Mouse (Mus musculus): ENCODE measurements around the gene Vgll4.

DNA sequence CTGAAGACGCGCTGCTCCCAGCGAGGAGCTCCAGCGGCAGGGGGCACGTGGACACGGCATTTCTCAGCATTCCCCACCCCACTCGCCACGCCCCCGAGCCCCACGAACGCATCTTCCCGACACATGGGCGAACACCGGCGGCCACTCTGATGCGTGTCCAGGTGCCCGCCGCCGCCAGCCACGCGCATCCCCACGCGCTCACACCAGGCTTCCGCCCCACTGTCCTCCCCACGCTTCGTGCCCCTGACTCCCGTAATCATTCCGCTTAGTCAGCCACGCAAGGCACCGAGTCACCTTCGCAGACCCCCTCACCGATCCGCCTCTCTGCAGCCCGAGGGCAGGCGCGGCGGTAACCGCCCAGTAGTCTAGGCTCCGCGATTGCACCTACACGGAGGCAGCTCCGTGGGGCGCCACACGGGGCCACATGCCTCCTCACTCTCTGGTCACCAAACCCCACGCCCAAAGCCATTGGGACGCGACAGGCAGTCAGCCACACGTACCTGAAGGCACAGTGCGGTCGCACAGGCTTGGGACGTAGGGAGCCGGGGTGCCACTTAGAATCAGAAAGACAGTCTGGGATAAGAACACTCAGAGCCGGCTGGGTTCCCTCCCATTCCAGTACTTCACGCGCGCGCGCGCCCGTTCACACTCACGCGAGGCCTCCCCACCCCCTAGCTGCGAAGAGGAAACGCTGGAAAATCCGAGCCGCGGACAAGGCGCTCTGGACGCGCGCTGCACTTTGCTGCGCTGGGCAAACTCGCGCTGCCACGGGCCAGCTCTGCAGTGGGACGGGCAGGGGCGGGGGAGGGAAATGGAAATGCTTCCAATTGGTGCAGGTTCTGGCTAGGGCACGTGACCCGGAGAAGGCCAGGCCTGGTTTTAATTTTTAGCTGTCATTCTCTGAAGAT is at the start of gene Vgll4:
- TF ChIP-seq MAFK (IDR thresholded peaks at IDR 0.05; ENCODE audit: insufficient read depth, low read depth, low read length) = no peak
- no peak for TF ChIP-seq HCFC1 (IDR thresholded peaks at IDR 0.05; ENCODE audit: borderline replicate concordance, insufficient read depth, low read length)
- no peak for TF ChIP-seq ZC3H11A (IDR thresholded peaks at IDR 0.05; ENCODE audit: borderline replicate concordance, low read depth, low read length)
- TF ChIP-seq CHD2 (IDR thresholded peaks at IDR 0.05; ENCODE audit: low read depth, low read length) = no peak
